Mouse (Mus musculus) forebrain, postnatal 0 days (tissue): ENCODE measurements around the gene Nudt21. TPM values are rescaled to one million over a fixed set of nuclear protein-coding genes. Genes with fewer than 3 reads are reported as not detected.
"Not testable (repeated sequence)": the region's sequence is repeated elsewhere in the genome, so short reads cannot be mapped to it uniquely, and the experiment has no call there.

Experiments
- ATAC-seq: fragments of 200-750 bp; cut with Nextera tagmentation; 2 replicates; pipeline ENCODE4 v1.8.0; 2017; ENCODE audit warnings: mild to moderate bottlenecking, moderate library complexity
- DNase-seq: peaks from one replicate; pipeline ENCODE4 v3.0.0-alpha.2; 2015
- H3K27ac ChIP-seq: fragments of 300-500 bp; sonication (generic); 2 replicates; pipeline ENCODE4 v1.5.1; 2014; ENCODE audit warnings: low read depth, mild to moderate bottlenecking, antibody characterized with exemption, low read length, moderate library complexity, mixed read lengths
- H3K27me3 ChIP-seq: fragments of 300-500 bp; sonication (generic); 2 replicates; pipeline ENCODE4 v1.6.1; 2014; ENCODE audit warnings: mild to moderate bottlenecking, low read length, mixed read lengths; ENCODE audit not compliant: insufficient read depth
- H3K36me3 ChIP-seq: fragments of 300-500 bp; sonication (generic); 2 replicates; pipeline ENCODE4 v1.6.1; 2014; ENCODE audit warnings: mild to moderate bottlenecking, moderate library complexity; ENCODE audit not compliant: insufficient read depth
- H3K4me1 ChIP-seq: fragments of 300-500 bp; sonication (generic); 2 replicates; pipeline ENCODE4 v1.6.1; 2014; ENCODE audit warnings: antibody characterized with exemption; ENCODE audit not compliant: insufficient read depth
- H3K4me2 ChIP-seq: fragments of 300-500 bp; sonication (generic); 2 replicates; pipeline ENCODE4 v1.6.1; 2014; ENCODE audit warnings: low read depth, mild to moderate bottlenecking, moderate library complexity
- H3K4me3 ChIP-seq: fragments of 300-500 bp; sonication (generic); 2 replicates; pipeline ENCODE4 v1.5.1; 2014; ENCODE audit warnings: low read depth, low read length, mixed read lengths
- H3K9ac ChIP-seq: fragments of 300-500 bp; sonication (generic); 2 replicates; pipeline ENCODE4 v1.6.1; 2014; ENCODE audit warnings: mild to moderate bottlenecking
- H3K9me3 ChIP-seq: fragments of 300-500 bp; sonication (generic); 2 replicates; pipeline ENCODE4 v1.6.1; 2016; ENCODE audit warnings: low read length
- CTCF ChIP-seq: sonication (generic); IDR thresholded peaks from 2 replicates; pipeline ENCODE4 v1.5.1; 2016; ENCODE audit warnings: antibody characterized with exemption, control low read depth, low read depth
- WGBS: fragments of 180-500 bp; shearing (Covaris S2); extraction: QIAGEN DNeasy Blood & Tissue Kit; methylation state at CpG from one replicate; pipeline ENCODE4 v1.1.7; 2014; 5-methylcytosine and 5-hydroxymethylcytosine counted together
- polyA plus RNA-seq: library from polyadenylated mRNA; unstranded; fragments of >200 nt; fragmentation: Nextera tagmentation; extraction: Ambion mirVana; gene quantifications from 2 replicates; pipeline ENCODE4 v1.2.1, GENCODE M21; 2015
- total RNA-seq: library from RNA; depleted of rRNA; stranded (reverse); fragments of >200 nt; gene quantifications from 2 replicates; pipeline ENCODE4 v1.2.3, GENCODE M21; 2014

Nudt21 gene
- total and polyA plus RNA-seq, 2 experiments from 2014 or later = 104 to 110 TPM

DNA sequence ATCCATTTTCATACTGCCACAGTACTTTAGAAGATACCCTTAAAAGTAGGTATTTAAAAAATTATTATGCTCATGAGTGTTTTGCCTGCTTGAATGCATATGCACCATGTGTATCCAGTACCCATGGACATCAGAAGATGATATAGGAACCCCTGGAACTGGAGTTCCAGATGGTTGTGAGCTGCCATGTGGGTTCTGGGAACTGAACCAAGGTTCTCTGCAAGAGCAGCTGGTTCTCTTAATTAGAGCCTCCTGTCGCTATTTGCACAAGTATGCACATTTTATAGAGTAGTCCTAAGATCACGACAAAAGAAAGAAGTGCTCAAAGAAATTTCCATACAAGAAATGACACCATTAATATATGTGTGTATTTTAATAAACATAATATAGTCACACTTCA lies 11.0 kb upstream of the Nudt21 start:
- no peak overlapping the region for H3K4me2 ChIP-seq
- H3K4me1 ChIP-seq = no peaks in the 10 kb centered on the region
- no peak overlapping the region for H3K27ac ChIP-seq
- H3K36me3 ChIP-seq = 0 out of 2 replicates have a peak, but pooled peaks cover 7% of the 10 kb centered on the region
- no peak for TF ChIP-seq CTCF
- 54% methylated on average over 2 of the region's 2 CpGs for WGBS
- no peak overlapping the region for H3K4me3 ChIP-seq
- no peak overlapping the region for H3K9ac ChIP-seq
- H3K9me3 ChIP-seq = no peaks in the 10 kb centered on the region
- ATAC-seq (no peak), DNase-seq (peak; percentile 14)
- H3K27me3 ChIP-seq = no peaks in the 10 kb centered on the region

GRCm38 (mm10) chr8:94037806-94038205 lies 975 bp upstream of the Nudt21 start:
- H3K9me3 ChIP-seq = no peaks in the 10 kb centered on the region
- peak overlapping the region; percentile 88 for H3K4me3 ChIP-seq
- DNase-seq (peak; percentile 32), ATAC-seq (no peak)
- no peaks in the 10 kb centered on the region for H3K27me3 ChIP-seq
- peaks cover 9% of the 10 kb centered on the region; the same call in 1 of the 2 replicates for H3K36me3 ChIP-seq
- H3K4me1 ChIP-seq = peaks cover 13% of the 10 kb centered on the region
- no peak overlapping the region for H3K27ac ChIP-seq
- peak overlapping the region; percentile 71 for H3K9ac ChIP-seq
- WGBS = 5% methylated on average over 15 of the region's 15 CpGs
- H3K4me2 ChIP-seq = peak overlapping the region; percentile 76
- TF ChIP-seq CTCF = no peak

DNA sequence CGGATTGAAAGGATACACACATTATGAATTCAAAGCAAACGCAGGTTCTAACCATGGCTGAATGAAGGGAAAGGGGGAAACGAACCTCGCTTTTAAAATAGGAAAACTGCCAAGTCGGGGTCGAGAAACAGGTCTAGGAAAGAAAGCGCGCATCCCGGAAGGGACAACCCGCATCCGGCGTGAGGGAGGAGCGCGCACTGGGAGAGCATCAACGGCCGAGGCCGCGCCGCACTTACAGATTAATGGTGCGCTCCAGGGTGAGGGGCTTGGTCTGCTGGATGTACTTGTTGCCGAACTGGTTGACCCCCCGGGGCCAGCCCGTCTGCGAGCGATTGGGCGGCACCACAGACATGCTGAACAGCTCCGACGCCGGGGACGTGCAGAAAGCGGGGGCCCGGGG lies 290 bp downstream of the Nudt21 start:
- H3K27ac ChIP-seq = peak overlapping the region; percentile 73
- ATAC-seq = peak; percentile 82
- H3K4me3 ChIP-seq = peak overlapping the region; percentile 88
- DNase-seq = peak; percentile 76
- not testable (repeated sequence) for H3K36me3 ChIP-seq, H3K9me3 ChIP-seq, H3K27me3 ChIP-seq
- WGBS = under 1% methylated on average over 20 of the region's 32 CpGs
- H3K9ac ChIP-seq = peak overlapping the region; percentile 71
- H3K4me2 ChIP-seq = peak overlapping the region; percentile 71
- peaks cover 13% of the 10 kb centered on the region for H3K4me1 ChIP-seq

DNA sequence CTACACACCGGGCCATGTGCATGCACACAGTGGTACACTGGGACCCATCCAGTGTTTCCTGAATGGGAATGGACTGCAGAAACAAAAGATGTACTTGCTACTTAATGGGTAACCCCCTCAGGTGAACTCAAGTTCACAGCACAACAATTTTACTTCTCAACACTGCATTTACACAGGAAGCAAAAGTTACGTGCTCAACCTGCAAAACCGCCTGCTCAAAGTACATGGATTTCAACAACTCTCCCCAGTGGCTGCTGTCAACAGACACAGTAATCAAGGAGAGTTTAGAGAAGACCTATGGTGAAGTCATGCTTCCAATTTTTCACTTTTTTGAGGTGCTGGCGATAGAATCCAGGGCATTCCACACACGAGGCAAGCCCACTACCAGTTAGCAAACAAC lies 1.6 kb downstream of the Nudt21 start:
- WGBS = 58% methylated on average over 5 of the region's 5 CpGs
- H3K36me3 ChIP-seq = peaks cover 14% of the 10 kb centered on the region
- H3K9me3 ChIP-seq = no peaks in the 10 kb centered on the region
- peak overlapping the region; percentile 71 for H3K4me2 ChIP-seq
- ATAC-seq = no peak
- no peaks in the 10 kb centered on the region for H3K27me3 ChIP-seq
- peaks cover 13% of the 10 kb centered on the region for H3K4me1 ChIP-seq
- DNase-seq = no peak
- no peak for TF ChIP-seq CTCF
- H3K27ac ChIP-seq = no peak overlapping the region
- no peak overlapping the region for H3K4me3 ChIP-seq
- no peak overlapping the region for H3K9ac ChIP-seq

GRCm38 (mm10) chr8:94033601-94034000 lies 3.2 kb downstream of the Nudt21 start:
- WGBS = 21% methylated on average over 3 of the region's 3 CpGs
- Histone ChIP-seq H3K4me3 (no peak overlapping the region), H3K36me3 (peaks cover 20% of the 10 kb centered on the region), H3K27me3 (no peaks in the 10 kb centered on the region), H3K4me1 (peaks cover 13% of the 10 kb centered on the region), H3K9ac (no peak overlapping the region), H3K9me3 (no peaks in the 10 kb centered on the region), H3K27ac (no peak overlapping the region), H3K4me2 (no peak overlapping the region)
- DNase-seq = no peak
- TF ChIP-seq CTCF = no peak
- ATAC-seq = no peak

- Histone ChIP-seq H3K9me3 (no peaks in the 10 kb centered on the region), H3K36me3 (peaks cover 55% of the 10 kb centered on the region), H3K27me3 (no peaks in the 10 kb centered on the region), H3K9ac (no peak overlapping the region), H3K4me2 (no peak overlapping the region), H3K4me3 (no peak overlapping the region), H3K27ac (no peak overlapping the region), H3K4me1 (no peaks in the 10 kb centered on the region)
- 95% methylated on average over 9 of the region's 9 CpGs for WGBS
- DNase-seq = no peak
- no peak for ATAC-seq
- TF ChIP-seq CTCF = no peak
Measured at GRCm38 (mm10) chr8:94029701-94030100, 7.1 kb downstream of the Nudt21 start.

DNA sequence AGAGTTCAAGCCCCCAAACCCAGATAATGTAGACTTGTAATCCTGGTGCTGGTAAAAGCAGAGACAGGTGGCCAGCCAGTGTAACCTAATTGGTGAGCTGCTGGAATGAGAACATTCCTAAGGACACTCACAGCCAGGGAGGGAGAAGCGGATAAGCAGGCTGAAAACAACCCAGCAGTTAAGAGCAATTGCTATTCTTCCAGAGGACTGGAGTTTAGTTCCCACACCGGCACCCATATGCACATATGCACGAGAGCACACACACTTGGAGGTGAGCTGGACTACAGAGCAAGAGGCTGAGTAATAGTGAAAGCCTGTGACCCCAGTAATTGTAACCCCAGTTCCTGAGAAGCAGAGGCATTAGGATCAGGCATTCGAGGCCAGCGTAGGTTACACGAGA lies 12.9 kb downstream of the Nudt21 start:
- 95% methylated on average over 6 of the region's 6 CpGs for WGBS
- DNase-seq = no peak

More for the DNA sequence above, 12.9 kb downstream of the Nudt21 start:
- no peak for ATAC-seq
- Histone ChIP-seq H3K36me3 (peaks cover 68% of the 10 kb centered on the region), H3K27ac (no peak overlapping the region), H3K4me1 (no peaks in the 10 kb centered on the region), H3K4me2 (no peak overlapping the region), H3K9ac (no peak overlapping the region), H3K4me3 (no peak overlapping the region), H3K9me3 (no peaks in the 10 kb centered on the region), H3K27me3 (no peaks in the 10 kb centered on the region)
- no peak for TF ChIP-seq CTCF
